Mouse (Mus musculus): ENCODE data around the gene Mrps31. TPM values are rescaled to one million over a fixed set of nuclear protein-coding genes. Genes with fewer than 3 reads are reported as not detected.

The Mrps31 gene
- polyA plus RNA-seq, 1 experiment = 8.0 TPM

GRCm38 (mm10) chr8:22403235-22403634 is 7.9 kb upstream of the Mrps31 start:
- Histone ChIP-seq H3K36me3 (ENCODE audit: control insufficient read depth, insufficient read depth, low read length) (no peaks in the 10 kb centered on the region), H3K27me3 (ENCODE audit: control insufficient read depth, insufficient read depth, low read length) (no peaks in the 10 kb centered on the region), H3K4me3 (ENCODE audit: control insufficient read depth, low read depth, low read length) (no peak overlapping the region), H3K4me1 (ENCODE audit: control insufficient read depth, insufficient read depth, low read length) (peaks cover 6% of the 10 kb centered on the region), H3K27ac (ENCODE audit: control insufficient read depth, insufficient read depth, low read depth, low read length) (no peak overlapping the region)
- TF ChIP-seq CTCF (IDR thresholded peaks at IDR 0.05; ENCODE audit: control insufficient read depth, insufficient read depth, insufficient replicate concordance, low read depth, low read length) (no peak), POLR2A (IDR thresholded peaks at IDR 0.05; ENCODE audit: control insufficient read depth, low read depth, low read length) (no peak)

- H3K4me3 ChIP-seq (ENCODE audit: control insufficient read depth, low read depth, low read length) = no peak overlapping the region
- H3K36me3 ChIP-seq (ENCODE audit: control insufficient read depth, insufficient read depth, low read length) = no peaks in the 10 kb centered on the region
- peaks cover 3% of the 10 kb centered on the region; the same call in 1 of the 2 replicates for H3K4me1 ChIP-seq (ENCODE audit: control insufficient read depth, insufficient read depth, low read length)
- no peak overlapping the region for H3K27ac ChIP-seq (ENCODE audit: control insufficient read depth, insufficient read depth, low read depth, low read length)
- no peaks in the 10 kb centered on the region for H3K27me3 ChIP-seq (ENCODE audit: control insufficient read depth, insufficient read depth, low read length)
- TF ChIP-seq POLR2A (IDR thresholded peaks at IDR 0.05; ENCODE audit: control insufficient read depth, low read depth, low read length) = no peak
- no peak for TF ChIP-seq CTCF (IDR thresholded peaks at IDR 0.05; ENCODE audit: control insufficient read depth, insufficient read depth, insufficient replicate concordance, low read depth, low read length)
These were observed 5.4 kb upstream of the Mrps31 start for GRCm38 (mm10) chr8:22405733-22406132.

- H3K4me1 ChIP-seq (ENCODE audit: control insufficient read depth, insufficient read depth, low read length) = peaks cover 3% of the 10 kb centered on the region; the same call in 1 of the 2 replicates
- peak overlapping the region; percentile 54 for H3K27ac ChIP-seq (ENCODE audit: control insufficient read depth, insufficient read depth, low read depth, low read length)
- H3K27me3 ChIP-seq (ENCODE audit: control insufficient read depth, insufficient read depth, low read length) = no peaks in the 10 kb centered on the region
- H3K36me3 ChIP-seq (ENCODE audit: control insufficient read depth, insufficient read depth, low read length) = no peaks in the 10 kb centered on the region
- H3K4me3 ChIP-seq (ENCODE audit: control insufficient read depth, low read depth, low read length) = peak overlapping the region; percentile 96
- TF ChIP-seq CTCF (IDR thresholded peaks at IDR 0.05; ENCODE audit: control insufficient read depth, insufficient read depth, insufficient replicate concordance, low read depth, low read length) (no peak), POLR2A (IDR thresholded peaks at IDR 0.05; ENCODE audit: control insufficient read depth, low read depth, low read length) (no peak)
These were observed 376 bp upstream of the Mrps31 start for GRCm38 (mm10) chr8:22410688-22411281.

GRCm38 (mm10) chr8:22411971-22412370 is 810 bp downstream of the Mrps31 start:
- H3K27ac ChIP-seq (ENCODE audit: control insufficient read depth, insufficient read depth, low read depth, low read length) = no peak overlapping the region
- no peaks in the 10 kb centered on the region for H3K36me3 ChIP-seq (ENCODE audit: control insufficient read depth, insufficient read depth, low read length)
- TF ChIP-seq CTCF (IDR thresholded peaks at IDR 0.05; ENCODE audit: control insufficient read depth, insufficient read depth, insufficient replicate concordance, low read depth, low read length) (no peak), POLR2A (IDR thresholded peaks at IDR 0.05; ENCODE audit: control insufficient read depth, low read depth, low read length) (no peak)
- no peaks in the 10 kb centered on the region for H3K27me3 ChIP-seq (ENCODE audit: control insufficient read depth, insufficient read depth, low read length)
- peak overlapping the region; percentile 96; the same call in 1 of the 2 replicates for H3K4me3 ChIP-seq (ENCODE audit: control insufficient read depth, low read depth, low read length)
- peaks cover 3% of the 10 kb centered on the region; the same call in 1 of the 2 replicates for H3K4me1 ChIP-seq (ENCODE audit: control insufficient read depth, insufficient read depth, low read length)

Other genes starting within 250 kb of the Mrps31 start
- gene Nek3, start 244.9 kb upstream of the Mrps31 start, polyA plus RNA-seq (2012; rRNA removed) = 0.96 and 1.0 TPM in 2 replicates
- gene Ckap2, start 225.5 kb upstream of the Mrps31 start, polyA plus RNA-seq (2012; rRNA removed) = 6.6 and 6.7 TPM in 2 replicates
- gene Vps36, start 218.6 kb upstream of the Mrps31 start, polyA plus RNA-seq (2012; rRNA removed) = 24.5 and 25.2 TPM in 2 replicates
- 2.0 and 2.7 TPM in 2 replicates for gene Thsd1, start 184.0 kb upstream of the Mrps31 start, polyA plus RNA-seq (2012; rRNA removed)
- gene Tpte, start 127.9 kb upstream of the Mrps31 start, polyA plus RNA-seq (2012; rRNA removed) = 3.6 and 5.3 TPM in 2 replicates
- gene Slc25a15, start 12.8 kb upstream of the Mrps31 start, polyA plus RNA-seq (2012; rRNA removed) = 0.34 and 0.43 TPM in 2 replicates

Data from testis, adult 2 months (tissue).